Mouse (Mus musculus): Measurements from ENCODE around the gene 9930104L06Rik.
"Not testable (repeated sequence)": the region's sequence is repeated elsewhere in the genome, so short reads cannot be mapped to it uniquely, and the experiment has no call there.

The 9930104L06Rik gene

GRCm38 (mm10) chr4:124936613-124937471 is at the start of gene 9930104L06Rik:
TSS of gene 9930104L06Rik (plus strand) at chr4:124937048.
- DNase-seq (ENCODE audit: extremely low read depth, low read depth) = peak; percentile 98

DNA sequence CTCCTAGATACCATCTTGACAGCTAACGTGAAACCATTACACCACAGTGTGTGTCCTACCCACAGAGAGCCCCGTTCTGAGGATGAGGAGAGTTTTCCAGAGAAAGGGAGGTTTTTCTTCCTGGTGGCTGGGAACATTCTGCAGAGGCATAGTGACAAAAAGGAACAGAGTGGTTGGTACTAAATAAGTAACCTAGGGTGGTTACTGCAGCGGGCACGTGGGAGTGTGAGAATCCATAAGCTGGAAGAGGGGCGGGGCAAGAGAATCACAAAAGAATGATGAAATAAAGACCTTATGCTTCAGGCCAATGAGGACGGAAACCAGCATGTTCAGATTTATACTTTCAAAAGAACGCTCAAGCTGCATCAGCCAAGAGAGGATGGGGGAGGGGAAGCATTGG is 48.1 kb upstream of the 9930104L06Rik start:
- no peak for DNase-seq (ENCODE audit: extremely low read depth, low read depth)

GRCm38 (mm10) chr4:124889935-124890334 is 46.9 kb upstream of the 9930104L06Rik start:
- no peak for DNase-seq (ENCODE audit: extremely low read depth, low read depth)

- no peak for DNase-seq (ENCODE audit: extremely low read depth, low read depth)
These were observed 46.0 kb upstream of the 9930104L06Rik start for GRCm38 (mm10) chr4:124890831-124891230.

GRCm38 (mm10) chr4:124893769-124894168 is 43.1 kb upstream of the 9930104L06Rik start:
- no peak for DNase-seq (ENCODE audit: extremely low read depth, low read depth)

DNA sequence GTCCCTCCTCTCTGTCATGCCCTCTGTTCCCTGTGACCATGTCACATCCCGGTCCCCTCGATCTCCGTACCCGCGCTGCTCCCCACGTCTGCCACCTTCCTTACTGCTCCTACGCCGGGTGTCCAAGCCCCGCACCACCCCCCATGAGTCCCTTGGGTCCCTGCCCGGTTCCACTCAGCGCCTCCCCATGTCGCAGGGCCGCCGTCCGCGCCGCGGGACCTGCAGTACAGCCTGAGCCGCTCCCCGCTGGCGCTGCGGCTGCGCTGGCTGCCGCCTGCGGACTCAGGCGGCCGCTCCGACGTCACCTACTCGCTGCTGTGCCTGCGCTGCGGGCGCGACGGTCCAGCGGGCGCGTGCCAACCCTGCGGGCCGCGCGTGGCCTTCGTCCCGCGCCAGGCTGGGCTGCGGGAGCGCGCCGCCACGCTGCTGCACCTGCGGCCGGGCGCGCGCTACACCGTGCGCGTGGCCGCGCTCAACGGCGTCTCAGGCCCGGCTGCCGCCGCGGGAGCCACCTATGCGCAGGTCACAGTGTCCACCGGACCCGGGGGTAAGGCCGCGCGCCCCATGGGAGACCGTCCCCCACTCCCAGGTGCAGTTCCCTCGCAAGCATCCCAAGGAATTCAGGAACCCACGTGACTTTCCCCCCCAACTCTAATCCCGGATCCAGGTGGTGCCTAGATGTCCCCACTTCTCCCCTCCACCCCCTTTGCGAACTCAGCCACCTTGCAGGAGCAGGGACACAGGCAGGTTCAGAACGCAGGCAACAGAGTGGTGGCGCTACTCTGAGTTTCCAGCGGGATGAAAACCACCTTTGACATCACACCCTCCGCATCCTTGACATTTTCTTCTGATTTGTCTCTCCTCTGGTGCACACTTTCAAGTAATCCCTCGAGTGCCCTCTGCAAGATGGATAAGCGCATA is 42.1 kb upstream of the 9930104L06Rik start:
- no peak for DNase-seq (ENCODE audit: extremely low read depth, low read depth)

DNA sequence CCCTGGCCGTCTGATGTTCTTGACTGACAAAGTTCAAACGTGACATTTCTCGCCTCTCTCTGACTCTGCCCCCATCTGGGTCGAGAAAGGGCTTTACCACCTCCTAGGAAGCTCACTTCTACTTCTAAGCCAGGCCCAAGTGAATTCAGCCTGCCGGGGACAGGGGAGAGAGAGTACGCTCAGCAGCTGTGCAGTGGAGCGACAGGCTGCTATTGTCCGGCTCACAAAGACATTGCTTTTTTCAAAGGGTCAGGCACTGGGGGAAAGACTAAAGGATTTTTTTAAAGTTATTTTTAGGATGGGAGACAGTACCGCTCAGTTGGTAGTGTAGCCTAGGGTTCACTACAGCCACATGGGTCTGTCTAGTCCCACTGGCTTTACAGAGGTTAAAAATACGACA is 38.4 kb upstream of the 9930104L06Rik start:
- DNase-seq (ENCODE audit: extremely low read depth, low read depth) = no peak

DNA sequence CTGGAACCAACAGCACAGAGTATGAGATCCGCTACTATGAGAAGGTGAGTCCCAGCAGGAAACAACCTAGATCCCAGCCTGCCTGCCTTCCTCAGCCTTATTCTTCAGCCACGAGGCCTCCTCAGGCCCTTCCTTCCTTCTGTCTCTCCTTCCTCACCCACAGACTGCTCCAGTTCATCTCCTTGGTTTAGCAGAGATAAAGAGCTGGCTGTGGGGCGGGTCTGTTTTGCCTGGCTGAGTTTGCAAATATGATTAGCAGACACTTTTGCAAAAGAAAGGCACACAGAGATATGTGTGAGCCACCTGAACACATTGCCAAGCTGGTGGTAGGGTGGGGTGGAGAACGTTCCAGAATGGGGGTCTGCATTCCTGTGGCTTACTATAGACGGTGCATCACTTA is 36.9 kb upstream of the 9930104L06Rik start:
- peak; percentile 33 for DNase-seq (ENCODE audit: extremely low read depth, low read depth)

GRCm38 (mm10) chr4:124905417-124905816 is 31.4 kb upstream of the 9930104L06Rik start:
- DNase-seq (ENCODE audit: extremely low read depth, low read depth) = no peak

DNA sequence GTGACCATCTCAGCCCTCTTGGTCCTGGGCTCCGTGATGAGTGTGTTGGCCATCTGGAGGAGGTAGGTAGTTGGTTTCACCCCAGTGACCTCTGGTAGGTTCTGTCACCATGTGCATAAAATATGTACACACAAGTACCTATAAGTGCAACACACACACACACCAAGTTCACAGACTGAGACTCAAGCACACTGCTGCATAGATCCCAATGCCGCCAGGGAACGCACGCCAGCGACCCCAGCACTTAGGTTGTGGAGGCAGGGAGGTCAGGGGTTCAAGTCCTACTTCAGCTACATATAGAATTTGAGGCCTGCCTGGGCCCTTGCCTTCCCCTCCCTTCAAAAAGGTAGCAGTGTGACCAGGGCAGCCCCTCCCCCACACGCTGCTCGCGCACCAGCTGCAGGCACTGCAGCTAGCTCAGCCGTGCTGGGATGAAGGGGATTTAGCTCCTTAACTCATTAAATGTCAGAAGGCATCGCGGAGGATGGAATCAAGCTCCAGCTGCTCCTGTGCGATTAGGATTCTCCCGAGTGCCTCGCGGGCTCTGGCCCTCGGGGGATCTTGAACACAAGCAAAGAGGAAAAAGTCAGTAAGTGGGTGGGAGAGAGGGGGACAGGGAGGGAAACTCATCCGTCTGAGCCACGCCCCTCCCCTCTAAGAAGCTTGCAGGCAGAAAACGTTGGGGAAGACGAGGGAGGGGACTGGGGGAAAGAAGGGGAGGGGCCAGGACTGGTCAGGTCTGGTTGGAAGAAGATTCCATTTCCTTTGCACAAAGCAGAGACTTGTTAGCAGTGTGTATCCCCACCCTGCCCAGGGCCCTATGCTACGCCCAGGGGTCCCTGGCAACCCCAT is 30.7 kb upstream of the 9930104L06Rik start:
- no peak for DNase-seq (ENCODE audit: extremely low read depth, low read depth)

DNA sequence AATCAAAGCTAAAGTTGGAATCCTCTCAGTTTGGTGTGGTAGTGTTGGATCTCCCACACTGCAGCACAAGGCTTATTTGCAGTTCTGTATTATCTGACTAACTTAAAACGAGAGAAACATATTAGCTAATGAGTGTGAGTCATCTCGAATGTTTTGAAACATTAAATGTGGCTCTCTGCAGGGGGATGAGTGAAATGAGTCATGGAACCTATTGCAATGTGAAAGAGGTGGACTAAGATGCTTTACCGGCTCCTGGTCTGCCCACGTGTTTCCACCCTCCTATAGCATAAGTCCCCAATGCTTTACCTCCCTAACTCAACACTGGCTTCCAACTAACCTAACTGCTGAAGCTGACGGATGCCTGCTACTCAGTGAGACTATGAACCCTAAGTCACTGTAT is 8.7 kb upstream of the 9930104L06Rik start:
- DNase-seq (ENCODE audit: extremely low read depth, low read depth) = no peak

DNA sequence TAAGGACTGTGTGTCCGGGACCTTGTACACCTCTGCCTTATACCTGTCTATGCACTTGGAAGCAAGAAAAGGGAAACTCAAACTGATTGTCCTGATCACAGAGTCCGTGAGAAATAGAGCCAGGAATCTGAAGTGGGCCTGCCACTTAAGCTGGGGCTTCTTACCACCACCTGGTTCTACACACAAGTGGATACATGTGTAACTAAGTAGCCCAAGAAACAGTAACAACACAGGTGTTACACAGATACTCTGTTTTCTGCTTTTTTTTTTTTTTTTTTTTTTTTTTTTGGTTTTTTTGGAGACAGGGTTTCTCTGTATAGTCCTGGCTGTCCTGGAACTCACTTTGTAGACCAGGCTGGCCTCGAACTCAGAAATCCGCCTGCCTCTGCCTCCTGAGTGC is 2.4 kb downstream of the 9930104L06Rik start, which contains the start of gene Cdca8:
Gene Cdca8 (minus strand): TSS at position 101 of the 400 bp plus-strand sequence.
- DNase-seq (ENCODE audit: extremely low read depth, low read depth) = not testable (repeated sequence)

- DNase-seq (ENCODE audit: extremely low read depth, low read depth) = peak; percentile 42
These were observed 6.2 kb downstream of the 9930104L06Rik start for GRCm38 (mm10) chr4:124943022-124943421.

- DNase-seq (ENCODE audit: extremely low read depth, low read depth) = no peak
These were observed 6.9 kb downstream of the 9930104L06Rik start for GRCm38 (mm10) chr4:124943781-124944180.

GRCm38 (mm10) chr4:124944961-124945360 is 8.1 kb downstream of the 9930104L06Rik start:
- no peak for DNase-seq (ENCODE audit: extremely low read depth, low read depth)

- no peak for DNase-seq (ENCODE audit: extremely low read depth, low read depth)
These were observed 12.6 kb downstream of the 9930104L06Rik start for GRCm38 (mm10) chr4:124949488-124949887.

- no peak for DNase-seq (ENCODE audit: extremely low read depth, low read depth)
These were observed 13.6 kb downstream of the 9930104L06Rik start for GRCm38 (mm10) chr4:124950181-124951035.

- DNase-seq (ENCODE audit: extremely low read depth, low read depth) = no peak
These were observed 14.2 kb downstream of the 9930104L06Rik start for GRCm38 (mm10) chr4:124951036-124951433.

- no peak for DNase-seq (ENCODE audit: extremely low read depth, low read depth)
These were observed 16.7 kb downstream of the 9930104L06Rik start for GRCm38 (mm10) chr4:124953546-124953945.

DNA sequence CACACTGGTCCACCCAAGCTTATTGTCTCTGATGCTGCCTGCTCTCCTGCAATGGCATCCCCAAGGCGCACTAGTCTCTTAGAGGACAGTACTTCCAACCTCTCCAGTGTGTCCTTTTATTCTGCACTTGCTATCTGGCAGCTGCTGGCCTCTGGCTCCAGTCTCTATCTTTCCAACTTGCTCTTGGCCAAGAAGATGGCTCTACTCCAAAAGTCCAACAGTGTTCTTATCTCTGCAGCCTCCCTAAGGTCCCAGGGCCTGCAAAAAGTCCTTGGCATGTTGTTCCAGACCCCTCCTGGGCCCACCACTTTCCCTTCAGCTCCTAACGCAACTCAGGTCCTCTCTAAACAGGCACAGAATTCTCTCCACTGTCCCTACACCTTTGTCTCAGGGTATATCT is 20.4 kb downstream of the 9930104L06Rik start:
- no peak for DNase-seq (ENCODE audit: extremely low read depth, low read depth)

All from MEL-GATA-1-ER (cell line).